Mouse (Mus musculus) mouse trophoblast stem cell (cell line): ENCODE measurements around the gene Prkca.

Experiments
- in situ Hi-C, 2 experiments: fragments of 300-500 bp; cut with MseI, MboI; formaldehyde crosslinking; loops; 2 replicates in 1 of 2; 3 replicates in 1 of 2; pipeline ENCODE4 v1.15.1; 2025

Gene Prkca

DNA sequence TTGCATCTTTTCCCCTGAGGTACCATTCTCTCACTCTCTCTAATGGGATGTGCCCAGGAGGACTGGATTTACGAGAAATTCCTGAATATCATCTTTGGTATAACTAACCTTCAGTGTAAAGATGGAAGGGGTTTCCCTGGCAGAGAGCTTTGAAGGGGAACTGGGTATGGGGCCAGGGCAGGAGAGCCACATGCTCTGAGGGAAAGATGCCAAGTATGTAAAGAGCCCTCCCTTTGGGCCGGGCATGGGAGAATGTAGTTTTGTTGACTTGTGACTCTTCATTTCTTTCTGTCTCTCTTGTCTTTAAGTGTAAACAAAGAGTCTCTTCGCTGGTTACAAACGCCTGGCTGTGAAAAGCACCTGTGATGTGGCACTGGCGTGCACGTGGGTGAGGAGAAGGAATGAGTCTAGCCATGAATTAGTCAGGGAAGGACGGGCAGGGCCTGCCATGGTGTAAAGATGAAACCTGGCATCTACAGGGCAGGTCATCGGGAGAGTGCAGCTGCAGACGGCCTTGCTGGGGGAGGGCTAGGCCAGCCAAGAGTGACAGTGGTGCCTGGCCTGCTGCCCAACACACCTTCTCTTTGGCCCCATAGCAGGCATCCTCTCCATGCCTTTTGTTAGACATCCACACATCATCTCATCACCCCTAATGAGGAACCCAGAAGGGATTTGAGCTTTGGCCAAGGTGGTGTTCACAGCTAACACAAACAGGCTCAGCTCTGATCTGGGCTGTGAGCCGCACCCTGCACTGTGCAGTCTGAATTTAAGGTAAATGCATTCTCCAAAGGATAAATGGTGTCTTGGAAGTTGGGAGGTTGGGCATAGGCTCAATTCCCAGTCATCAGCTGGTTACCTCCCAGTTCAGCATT lies 388.3 kb downstream of the Prkca start:
- in situ Hi-C loops, result no loop called here

DNA sequence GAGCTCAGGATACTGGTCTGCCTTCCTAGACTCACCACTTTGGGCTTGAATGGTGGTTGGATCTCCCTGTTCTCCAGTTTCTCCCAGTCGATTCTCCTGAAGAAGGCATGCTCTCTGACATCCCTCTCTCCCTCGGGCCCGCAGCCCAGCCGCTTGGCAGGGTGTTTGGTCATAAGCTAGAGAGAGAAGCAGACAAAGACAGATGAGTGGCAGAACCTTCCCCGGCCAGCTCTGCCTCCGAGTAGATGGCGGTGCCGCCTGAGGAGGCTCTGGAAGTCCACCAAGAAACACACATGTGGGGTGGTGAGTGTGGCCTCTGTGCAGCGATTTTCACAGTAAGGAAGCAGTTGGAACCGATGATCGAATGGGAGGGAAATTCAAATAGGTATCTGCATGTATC lies 392.3 kb downstream of the Prkca start:
- in situ Hi-C loops, result no loop called here

DNA sequence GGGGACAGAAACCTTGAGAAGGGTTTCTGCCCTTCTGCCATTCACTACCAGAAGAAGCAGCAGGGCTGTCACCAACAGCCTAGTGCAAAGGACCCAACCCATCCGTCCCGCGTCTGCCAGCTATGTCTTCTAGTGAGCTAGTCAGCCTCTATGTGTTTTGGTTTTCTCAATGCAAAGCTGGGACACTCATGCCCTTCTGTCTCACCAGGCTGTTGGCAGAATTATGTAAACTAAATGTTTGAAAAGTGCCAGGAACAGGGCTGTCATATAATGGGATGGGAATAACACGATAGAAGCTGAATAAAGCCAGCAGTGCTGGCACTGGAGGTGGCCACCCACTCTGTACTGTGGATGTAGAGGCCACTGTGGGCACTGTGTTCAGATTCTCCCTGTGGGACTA lies 393.1 kb downstream of the Prkca start:
- in situ Hi-C loops, result no loop called here

DNA sequence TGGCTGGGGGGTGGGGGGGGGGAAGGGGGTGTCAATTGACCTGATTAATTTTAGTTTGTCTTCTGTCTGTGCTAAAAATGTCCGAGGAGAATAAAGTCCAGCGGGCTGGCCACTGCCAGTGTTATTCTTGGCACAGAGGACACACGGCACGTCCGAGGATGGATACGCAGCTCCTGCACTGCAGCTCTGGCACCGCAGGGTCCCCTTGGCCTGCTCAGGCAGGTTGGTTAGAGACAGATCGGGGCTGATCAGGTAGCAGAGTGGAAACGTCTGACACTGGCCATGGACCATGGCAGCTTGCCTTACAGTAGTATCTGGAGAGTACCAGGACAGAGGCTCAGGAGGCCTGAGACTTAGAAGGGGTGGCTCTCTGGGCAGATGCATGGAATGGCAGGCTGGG lies 393.5 kb downstream of the Prkca start:
- in situ Hi-C loops, result no loop called here

DNA sequence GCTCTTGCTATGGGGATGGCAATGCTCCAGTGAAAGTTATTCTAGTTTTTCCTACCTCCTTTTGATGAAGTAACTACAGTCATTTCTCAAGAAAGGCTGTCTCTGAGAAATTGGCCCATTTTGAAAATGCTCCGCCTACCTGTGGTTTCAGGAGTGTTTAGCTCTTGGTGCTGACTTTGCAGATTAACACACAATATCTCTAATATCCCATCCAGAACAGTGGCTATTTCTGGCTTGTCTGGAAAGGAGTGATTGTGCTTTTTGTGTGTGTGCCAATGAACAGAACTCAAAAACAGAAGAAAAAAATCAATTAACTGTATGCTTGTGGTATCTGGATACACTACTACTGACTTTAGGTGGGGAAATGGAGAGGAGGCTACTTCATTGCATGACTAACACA lies 395.8 kb downstream of the Prkca start:
- in situ Hi-C loops, result no loop called here

DNA sequence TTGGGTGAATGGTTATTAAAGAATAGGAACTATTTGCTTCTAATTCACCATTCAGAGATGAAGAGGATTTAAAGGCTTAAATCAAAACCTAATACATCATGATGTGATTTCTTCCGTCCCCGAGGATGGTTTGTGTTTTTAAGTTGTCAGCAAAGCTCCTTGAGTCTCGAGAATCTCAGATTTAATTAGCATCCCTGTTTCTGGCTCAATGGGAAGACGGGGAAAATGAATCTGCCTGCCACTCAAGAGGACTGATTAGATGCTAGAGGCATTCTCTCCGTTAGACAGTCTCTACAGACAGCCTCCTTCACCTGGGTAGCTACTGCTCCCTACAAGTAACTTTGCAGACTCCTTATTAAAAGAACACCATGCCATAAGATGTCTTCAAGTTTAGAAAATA lies 396.9 kb downstream of the Prkca start:
- in situ Hi-C loops, result no loop called here

DNA sequence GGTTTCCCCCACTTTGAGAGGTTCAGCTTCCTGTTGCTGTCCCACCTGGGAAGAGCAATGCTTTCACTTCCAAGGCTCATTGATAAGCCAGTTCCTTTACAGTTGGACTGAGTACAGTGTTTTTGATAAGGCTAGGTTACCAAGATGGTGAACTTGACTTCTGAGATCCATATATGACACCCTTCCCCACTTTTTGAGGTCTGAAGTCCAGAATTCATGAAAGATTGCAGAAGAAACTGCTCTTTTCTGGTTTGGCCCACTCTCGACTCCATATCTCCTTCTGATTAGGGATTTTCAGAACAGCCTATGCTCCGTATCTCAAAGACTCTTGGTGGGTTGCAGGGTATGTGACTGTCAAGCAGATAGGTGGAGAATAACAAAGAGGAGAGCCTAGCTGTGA lies 406.8 kb downstream of the Prkca start:
- in situ Hi-C loops, result no loop called here

DNA sequence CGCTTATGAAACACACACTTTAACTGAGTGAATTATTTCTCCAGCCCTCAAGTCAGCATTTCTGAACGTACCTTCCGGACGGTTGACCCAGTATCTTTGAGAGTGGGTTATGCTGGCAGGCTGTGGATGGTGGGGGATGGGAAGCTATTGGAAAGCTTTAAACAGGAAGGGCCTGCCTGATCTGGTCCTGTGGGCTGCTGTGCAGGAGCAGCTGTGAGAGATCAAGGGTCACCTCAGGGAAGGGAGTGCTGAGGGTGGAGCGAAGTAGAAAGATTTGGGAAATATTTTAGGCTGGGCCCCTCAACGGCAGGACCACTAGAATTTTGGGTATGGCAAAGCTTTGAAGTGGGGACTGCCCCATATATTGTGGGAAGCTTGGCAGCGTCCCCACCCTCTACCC lies 412.0 kb downstream of the Prkca start:
- in situ Hi-C loops, result no loop called here

DNA sequence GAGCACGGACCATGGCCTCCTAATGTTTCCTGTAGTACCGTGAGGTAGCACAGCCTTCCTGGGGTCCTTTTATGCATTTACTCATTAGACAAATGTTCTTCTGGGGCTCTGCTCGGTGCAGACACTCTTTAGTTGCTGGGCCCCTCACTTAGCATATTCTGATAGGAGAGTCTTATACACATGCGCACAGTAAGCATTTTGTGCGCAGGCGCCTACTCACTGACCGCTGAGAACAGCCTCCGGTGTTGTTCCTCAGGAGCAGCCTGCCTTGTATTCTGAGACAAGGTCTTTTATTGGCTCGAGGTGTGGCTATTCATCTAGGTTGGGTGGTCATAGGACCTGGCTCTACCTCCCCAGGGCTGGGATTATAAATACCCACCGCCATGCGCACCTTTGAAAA lies 412.4 kb downstream of the Prkca start:
- in situ Hi-C loops, result no loop called here

DNA sequence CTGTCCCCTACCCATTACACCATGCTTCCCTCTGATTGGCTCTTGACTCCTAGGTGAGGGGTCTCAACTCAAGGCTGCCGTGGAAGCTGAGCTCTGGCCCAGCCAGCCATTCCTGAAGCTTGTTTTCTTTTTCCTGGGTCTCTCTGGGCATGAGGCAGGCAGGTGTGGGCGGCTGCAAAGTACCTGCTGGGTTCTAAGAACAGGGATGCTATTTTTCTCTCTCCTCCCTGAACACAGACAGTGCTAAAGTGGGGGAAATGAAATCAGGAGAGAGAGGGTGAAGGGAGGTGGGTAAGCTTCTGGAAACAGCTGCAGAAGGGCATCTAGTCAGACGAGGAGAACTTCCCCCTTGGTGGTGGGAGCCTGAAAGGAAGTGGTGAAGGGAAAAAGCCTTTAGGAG lies 414.0 kb downstream of the Prkca start:
- in situ Hi-C loops, result no loop called here

DNA sequence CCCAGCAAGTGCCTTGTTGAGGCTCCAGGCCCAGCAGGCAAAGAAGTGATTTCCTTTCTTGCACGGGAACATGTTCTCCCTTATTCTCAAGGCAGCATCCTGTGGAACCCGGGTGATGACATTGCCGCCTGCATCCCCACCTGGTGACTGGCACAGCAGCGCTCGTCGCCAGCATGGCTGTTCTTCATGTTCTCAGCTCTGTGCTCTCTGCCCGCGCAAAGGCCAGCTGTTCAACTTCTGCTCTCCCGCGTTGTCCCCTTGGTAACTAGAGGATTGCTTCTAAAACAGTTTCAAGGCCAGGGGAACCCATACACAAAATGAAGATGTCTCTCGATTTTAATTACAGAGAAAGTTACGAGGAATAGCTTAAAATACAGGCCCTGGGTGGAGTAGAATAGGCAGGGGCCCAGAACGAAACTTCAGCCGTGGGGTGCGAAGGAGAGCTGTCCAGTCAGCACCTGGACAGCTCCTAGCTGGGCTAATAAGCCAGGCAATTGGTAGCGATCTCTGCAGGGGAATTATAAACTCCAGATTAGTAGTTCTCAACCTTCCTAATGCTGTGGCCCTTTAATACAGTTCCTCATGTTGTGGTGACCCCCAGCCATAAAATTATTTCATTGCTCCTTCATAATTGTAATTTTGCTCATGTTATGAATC lies 423.7 kb downstream of the Prkca start:
- in situ Hi-C loops, result no loop called here

DNA sequence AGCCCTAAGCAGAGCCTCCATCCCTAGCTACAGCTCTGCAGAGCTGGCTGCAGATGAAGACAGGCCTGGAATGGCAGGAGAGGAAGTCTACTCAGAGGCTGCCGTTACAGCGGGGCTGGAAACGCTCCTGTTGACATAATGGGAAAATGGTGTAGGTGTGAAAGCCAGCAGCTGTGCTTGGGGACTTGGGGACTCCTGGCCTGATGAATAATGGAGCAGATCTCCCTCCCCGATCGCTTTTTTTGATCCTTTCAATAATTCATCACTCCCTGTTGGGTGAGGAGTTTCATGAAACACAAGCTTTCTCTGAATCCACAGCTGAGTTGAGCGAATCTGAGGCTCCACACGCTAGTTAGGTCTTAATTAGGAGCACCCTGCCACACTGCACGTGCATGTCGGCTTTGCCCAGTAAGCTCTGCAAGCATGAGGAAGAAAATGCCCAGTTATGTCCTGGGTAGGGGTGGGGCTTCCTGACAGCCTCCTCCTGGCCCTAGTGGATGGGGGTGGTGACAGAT lies 425.9 kb downstream of the Prkca start:
- in situ Hi-C loops, result no loop called here

DNA sequence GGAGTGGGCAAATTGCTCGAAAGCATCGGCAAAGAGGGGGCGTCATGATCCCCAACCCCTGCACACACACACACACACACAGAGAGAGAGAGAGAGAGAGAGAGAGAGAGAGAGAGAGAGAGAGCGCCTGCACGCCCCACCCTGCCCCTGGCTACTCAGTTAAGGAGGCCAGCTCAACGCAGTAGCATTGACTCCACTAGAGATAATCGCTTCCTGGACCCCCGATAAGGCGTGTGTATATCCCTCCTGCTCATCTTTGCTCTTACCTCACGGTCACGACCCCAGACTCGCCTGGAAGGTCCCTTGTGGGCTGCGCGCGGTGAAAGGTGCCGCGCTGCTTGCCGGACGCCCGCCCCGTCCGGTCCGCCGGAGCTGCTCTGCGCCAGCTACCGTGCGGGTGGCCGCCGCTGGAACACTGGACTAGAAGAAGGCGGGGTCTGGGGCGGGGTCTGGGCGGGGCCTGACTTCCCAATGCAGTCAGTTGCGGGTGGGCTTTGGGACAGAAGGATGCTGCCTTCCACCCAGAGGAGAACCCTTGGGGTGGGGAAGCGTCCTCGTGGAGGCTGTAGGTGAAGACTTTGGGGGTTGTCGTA lies 429.0 kb downstream of the Prkca start, which contains the start of gene Cacng5:
Gene Cacng5, minus strand, starts transcription at position 422 of the 593 bp plus-strand sequence.
- in situ Hi-C loops, result no loop called here

DNA sequence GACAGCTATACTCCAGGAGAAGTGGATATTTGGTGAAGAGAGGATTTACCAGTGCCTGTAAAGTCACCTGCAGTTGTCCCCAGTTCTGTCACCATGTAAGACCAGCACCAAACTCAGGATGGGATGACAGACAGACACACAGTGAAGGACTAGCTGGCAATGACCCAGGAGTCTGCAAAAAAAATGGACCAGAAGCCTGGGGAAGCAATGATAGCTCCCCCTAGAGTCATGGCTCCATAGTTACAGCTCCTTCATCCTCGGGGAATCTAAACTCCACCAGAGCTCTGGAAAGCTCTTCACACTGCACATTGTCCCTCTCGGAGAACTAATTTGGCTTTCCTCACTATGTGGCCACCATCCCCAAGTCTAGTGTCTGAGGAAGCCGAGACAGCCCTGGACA lies 430.4 kb downstream of the Prkca start:
- in situ Hi-C loops, result no loop called here

DNA sequence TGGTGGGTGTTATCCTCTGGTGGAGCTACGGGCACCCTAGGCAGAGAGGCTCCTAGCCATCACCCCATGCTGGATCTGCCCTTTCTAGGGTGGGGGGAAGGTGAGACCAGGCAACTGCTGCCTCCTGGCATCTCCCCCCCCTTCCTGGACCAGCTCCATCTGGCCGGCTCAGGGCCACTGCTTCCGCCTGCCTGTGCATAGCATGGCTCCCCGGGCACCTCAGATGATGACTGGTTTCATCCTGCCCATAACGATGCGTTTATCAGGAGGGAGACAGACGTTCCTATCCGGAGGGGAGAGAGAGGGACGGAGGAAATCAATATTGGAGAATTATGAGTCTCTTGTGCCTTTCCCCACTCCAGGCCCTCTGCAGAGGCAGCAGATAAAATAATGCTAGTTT lies 438.4 kb downstream of the Prkca start:
- in situ Hi-C loops, result no loop called here

DNA sequence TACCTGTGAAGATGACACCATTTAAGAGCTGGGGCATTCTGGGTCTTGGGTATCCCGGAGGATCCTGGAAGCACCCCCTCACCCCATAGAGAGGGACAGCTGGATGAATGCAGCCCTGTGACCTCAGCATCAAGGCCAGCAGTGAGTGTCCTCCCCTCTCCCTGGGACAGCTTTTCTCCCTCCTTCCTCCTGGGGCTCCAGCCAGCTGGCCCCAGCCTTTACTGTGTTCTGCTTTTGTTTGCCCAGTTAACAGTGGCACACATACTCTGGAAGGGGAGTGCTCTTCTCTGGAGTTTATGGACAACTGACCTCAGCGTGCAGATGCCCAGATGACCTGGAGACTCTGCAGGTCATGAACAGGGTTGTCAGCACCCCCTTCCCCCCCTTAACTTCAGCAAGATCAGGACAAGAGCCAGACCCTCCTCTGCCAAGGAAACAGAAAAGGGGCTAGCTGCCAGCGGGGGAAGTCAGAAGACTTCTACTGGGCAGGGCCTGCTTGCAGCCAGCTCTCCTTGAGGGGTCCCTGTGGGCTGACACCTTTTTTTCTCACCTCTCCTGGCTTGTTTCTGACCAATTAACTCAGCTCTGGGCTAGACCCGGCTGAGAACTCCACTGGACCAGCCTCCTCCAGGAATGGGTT lies 439.6 kb downstream of the Prkca start:
- in situ Hi-C loops, result no loop called here

DNA sequence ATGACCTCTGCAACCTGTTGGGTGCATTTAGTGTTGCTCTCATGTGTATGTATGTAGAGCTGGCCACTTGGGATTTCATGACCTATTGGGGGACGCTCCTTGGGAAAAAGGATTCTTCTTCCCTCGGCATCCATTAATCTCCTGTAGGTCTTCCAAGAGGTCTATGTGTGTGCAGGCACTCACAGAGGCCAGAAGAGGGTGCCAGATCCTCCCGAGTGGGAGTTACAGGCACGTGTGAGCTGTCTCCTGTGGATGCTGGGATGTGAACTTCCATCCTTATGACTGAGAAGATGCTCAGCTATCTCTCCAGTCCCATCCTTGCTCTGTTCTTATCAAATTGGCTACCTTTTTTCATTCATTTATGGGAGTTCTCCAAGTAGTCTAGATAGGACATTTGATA lies 443.3 kb downstream of the Prkca start:
- in situ Hi-C loops, result no loop called here

DNA sequence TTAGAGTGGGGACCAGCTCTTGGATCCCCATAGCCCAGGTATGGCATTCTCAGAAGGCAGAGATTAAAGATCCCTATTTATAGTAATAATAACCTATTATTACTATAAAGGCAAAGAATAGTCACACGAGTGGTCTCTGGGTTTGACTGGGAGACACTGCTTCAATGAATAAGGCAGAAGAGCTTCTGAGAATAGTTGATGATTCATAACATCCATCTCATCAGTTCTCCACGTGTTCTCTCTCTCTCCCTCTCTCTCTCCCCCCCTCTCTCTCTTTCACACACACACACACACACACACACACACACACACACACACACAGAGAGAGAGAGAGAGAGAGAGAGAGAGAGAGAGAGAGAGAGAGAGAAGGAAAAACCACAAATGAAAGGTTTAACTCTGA lies 445.0 kb downstream of the Prkca start:
- in situ Hi-C loops, result no loop called here

DNA sequence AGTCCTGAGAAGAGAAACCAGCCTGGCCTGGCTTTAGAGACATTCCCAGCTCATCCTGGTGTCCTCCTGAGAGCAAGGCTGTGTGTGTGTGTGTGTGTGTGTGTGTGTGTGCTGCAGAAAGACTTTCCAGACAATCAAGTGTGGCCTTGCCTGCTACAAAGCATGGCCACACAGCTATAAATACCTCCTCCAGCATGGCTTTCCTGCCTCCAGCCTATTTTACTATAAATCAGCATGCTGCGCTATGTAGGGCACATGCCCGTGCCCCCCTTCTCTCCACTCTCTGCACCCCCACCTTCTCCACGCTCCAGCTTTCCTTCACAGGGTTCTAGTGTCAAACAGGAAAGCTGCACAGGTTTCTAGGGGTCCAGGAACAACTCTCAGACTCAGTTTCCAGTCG lies 448.1 kb downstream of the Prkca start:
- in situ Hi-C loops, result no loop called here

DNA sequence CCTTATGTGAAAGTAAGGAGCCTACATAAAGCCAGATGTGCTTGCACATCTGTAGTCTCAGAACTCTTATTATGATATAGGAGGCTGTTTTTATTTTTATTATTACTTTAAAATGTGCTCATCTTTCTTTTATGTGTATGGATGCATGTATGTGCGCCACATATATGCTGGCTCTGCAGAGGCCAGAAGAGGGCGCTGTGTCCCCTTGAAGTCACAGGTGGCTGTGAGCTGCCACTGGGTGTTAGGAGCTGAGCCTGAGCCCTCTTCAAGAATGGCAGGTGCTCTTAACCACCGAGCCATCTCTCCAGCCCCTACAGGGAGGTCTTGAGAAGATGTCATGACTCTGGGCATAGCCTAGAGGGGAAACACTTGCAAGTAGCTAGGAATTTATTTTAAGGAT lies 452.4 kb downstream of the Prkca start:
- in situ Hi-C loops, result no loop called here

DNA sequence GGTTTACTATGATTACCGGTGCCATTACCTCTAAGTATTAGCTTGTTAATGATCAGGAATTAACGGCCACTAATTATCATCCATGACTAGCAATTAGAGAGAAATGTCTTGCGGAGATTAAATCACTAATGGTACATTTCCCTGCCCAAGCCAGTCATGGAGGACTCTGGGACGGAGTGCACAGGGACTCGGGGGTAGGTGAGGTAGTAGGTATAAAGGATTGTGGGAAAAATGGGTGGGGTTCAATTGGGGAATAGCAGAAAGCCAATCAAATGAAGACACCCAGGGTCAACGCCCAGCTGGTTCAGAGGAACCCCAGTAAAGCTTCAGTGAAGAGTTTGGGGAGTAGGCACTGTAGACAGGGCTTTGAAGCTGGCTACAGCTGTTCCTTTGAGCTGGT lies 456.4 kb downstream of the Prkca start:
- in situ Hi-C loops, result no loop called here
